Mouse (Mus musculus): ENCODE data around the gene Lypla2.
A peak's percentile ranks its signal among the peaks of the same experiment; 100 is the strongest.

The Lypla2 gene

GRCm38 (mm10) chr4:135972911-135973811 lies 735 bp upstream of the Lypla2 start:
- DNase-seq (ENCODE audit: low read depth, low spot score): no peak

DNA sequence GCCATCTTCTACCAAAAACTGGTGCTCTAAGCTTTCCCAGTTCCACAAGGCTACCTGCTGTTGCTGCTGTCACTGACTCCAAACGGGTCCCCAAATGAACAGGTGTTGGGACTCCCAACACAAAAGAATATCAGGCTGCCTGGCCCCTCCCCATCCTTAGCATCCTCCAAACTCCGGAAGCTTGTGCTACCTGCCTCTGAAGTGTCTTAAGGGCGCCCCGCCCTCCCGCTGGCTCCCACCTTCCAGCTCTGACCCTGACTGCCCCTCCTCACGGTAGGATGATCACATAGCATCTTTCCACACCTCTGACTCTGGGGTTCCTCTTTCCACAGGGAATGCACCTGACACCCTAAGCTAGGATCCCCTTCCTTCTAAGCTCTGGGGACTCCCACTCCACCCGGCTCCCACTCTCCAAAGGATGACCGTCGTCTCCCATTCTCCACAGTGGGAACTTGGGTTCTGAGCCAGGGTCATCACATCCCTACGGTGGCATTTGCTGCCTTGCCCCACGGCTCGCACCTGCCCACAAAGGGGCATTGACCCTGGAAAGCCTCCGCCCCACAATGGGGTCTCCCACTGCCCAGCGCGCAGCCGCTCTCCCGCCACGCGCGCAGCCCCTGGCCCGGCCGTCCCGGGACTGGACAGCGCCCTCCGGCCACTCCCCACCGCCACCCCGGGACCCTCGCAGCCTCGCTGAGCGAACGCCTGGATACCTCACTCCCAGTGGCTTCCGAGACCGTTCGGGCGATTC lies 446 bp downstream of the Lypla2 start:
- DNase-seq (ENCODE audit: low read depth, low spot score): peak; percentile 60

DNA sequence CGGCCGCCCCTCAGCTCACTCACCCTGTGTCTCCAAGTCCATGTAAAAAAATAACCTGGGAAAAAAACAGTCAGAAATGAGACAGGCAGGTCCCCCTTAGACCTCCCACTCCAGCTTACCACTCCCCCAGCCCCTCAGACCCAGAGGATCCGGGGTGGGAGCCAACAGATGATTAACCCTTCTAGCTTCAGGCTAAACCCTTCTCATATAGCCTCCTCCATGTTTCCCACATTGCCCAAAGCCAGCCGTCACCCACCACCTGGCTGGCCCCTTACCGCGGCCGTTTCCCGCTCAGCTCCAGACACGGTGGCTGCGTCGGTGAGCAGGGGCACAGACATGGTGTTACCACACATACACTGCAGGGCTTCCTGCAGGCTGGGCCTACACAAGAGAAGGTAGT lies 1.8 kb downstream of the Lypla2 start:
- DNase-seq (ENCODE audit: low read depth, low spot score): no peak

DNA sequence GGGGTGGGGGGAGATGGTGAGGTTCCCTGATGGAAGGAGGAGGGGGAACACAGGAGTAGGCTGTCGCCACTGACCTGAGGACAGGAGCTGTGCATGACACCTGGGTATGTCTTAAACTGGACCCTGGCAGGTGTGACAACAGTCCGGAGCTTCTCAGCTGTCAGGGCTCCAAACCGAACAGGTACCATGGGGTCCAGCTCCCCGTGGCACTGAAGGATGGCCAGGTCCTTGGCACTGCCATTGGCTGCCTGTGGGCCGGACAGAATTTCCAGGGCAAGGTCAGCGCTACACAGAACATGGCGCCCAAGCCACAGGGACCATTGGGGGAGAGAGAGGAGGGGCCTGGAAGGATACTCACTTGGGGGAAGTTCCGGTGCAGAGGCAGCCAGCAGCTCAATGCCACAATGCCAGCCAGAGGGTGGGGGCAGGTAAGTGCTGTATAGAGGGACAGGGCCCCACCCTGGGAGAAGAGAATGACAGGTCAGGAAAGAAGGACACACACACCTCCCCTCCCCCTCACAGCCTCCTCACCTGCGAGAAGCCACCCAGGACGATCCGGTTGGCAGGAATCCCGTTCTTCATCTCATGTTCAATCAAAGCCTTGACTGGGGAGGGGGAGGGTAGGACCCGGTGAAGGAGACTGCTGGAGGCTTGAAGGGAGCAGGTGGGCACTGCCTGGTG lies 3.2 kb downstream of the Lypla2 start:
- no peak for DNase-seq (ENCODE audit: low read depth, low spot score)

DNA sequence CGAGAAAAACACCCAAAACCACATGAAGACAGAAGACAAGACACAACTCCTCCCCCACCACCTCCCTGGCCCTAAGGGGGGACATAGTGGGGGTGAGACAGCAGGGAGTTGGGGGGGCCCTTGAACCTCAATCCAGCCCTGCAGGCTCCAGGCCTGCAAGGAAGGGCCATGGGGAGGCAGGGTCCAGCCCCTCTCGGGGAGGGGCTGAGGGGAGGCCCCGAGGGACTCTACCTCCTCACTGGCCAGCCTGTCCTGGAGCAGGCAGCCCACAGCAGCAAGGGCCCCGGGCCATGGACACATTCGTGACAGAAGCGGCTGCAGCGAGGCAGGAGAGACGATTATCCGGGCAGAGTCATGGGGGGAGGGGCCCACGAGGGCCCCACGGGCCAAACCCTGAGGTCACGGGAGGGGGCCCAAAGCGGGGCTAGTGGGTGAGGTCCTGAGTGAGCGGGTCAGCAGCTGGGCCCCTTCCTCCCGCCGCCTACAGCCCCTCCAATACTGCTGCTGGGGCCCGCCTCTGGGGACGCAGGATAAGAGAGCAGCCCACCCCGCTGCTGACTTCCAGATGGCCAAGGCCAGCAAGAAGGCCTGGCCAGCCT lies 4.1 kb downstream of the Lypla2 start:
- no peak for DNase-seq (ENCODE audit: low read depth, low spot score)

GRCm38 (mm10) chr4:135967086-135967760 lies 5.2 kb downstream of the Lypla2 start:
- no peak for DNase-seq (ENCODE audit: low read depth, low spot score)

GRCm38 (mm10) chr4:135966283-135966682 lies 6.1 kb downstream of the Lypla2 start:
- DNase-seq (ENCODE audit: low read depth, low spot score): no peak

GRCm38 (mm10) chr4:135965113-135965512 lies 7.3 kb downstream of the Lypla2 start:
- no peak for DNase-seq (ENCODE audit: low read depth, low spot score)

GRCm38 (mm10) chr4:135964426-135964825 lies 8.0 kb downstream of the Lypla2 start:
- DNase-seq (ENCODE audit: low read depth, low spot score): peak; percentile 53

DNA sequence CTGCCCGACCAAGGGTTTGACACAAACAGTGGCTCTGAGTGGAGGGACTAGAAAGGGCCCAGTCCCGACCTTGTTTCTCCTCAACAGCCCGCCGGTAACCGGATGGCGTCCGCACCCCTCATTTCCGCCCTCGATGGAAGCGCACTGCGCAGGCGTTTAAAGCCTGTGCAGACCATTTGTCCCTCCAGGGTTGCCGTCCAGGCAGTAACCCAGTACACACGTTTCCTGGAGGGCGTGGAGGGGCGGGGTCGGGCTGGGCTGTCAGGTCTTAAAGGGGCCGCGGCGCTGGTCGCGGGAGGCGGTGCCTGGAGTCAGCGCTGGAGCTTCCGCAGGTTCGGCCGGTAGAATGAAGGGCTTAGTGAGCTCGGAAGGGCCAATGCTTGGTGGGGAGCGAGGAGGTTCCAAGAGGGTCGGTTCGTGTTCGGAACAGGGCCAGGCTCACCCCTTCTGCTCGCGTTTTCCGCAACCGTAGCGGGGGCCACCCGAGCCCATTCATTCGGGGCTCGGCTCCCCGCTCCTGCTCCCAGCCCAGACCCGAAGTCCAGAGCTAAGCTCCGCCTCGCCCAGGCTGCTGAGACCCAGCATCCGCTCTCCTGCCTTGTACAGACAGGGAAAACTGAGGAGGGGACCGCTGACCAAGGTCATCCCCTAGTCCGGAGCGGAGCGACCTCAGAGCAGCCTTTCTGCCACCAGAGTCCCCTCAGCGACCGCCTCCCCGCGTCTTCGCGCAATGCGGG lies 8.8 kb downstream of the Lypla2 start, which contains the start of gene Gale:
TSS of gene Gale (plus strand) at position 271 of the 737 bp plus-strand sequence.
- peak; percentile 98 for DNase-seq (ENCODE audit: low read depth, low spot score)

GRCm38 (mm10) chr4:135962946-135963345 lies 9.5 kb downstream of the Lypla2 start:
- DNase-seq (ENCODE audit: low read depth, low spot score): no peak

GRCm38 (mm10) chr4:135962198-135962597 lies 10.2 kb downstream of the Lypla2 start:
- no peak for DNase-seq (ENCODE audit: low read depth, low spot score)

GRCm38 (mm10) chr4:135961709-135962108 lies 10.7 kb downstream of the Lypla2 start:
- no peak for DNase-seq (ENCODE audit: low read depth, low spot score)

- DNase-seq (ENCODE audit: low read depth, low spot score): peak; percentile 93
These were observed 11.7 kb downstream of the Lypla2 start for GRCm38 (mm10) chr4:135960717-135961116.

- no peak for DNase-seq (ENCODE audit: low read depth, low spot score)
These were observed 14.1 kb downstream of the Lypla2 start for GRCm38 (mm10) chr4:135958354-135958753.

DNA sequence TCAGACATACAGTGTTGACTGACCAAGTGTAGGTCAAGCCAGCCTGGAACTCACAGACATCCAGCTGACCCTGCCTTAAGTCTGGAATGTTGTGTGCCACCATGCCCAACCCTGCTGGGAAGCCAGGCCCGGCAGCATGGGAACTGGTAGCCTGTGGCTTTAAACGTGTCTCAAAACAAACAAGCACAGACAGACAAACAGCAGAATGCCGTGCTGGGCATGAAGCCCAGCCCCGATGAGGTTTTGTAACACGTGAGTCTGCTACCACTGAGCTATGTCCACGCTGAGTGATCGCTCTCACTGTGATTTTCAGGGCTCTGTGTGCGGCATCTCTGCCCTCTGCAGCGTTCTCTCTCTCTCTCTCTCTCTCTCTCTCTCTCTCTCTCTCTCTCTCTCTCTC lies 16.5 kb downstream of the Lypla2 start:
- DNase-seq (ENCODE audit: low read depth, low spot score): no peak

GRCm38 (mm10) chr4:135954241-135954640 lies 18.2 kb downstream of the Lypla2 start:
- DNase-seq (ENCODE audit: low read depth, low spot score): peak; percentile 89

GRCm38 (mm10) chr4:135953179-135953578 lies 19.2 kb downstream of the Lypla2 start:
- no peak for DNase-seq (ENCODE audit: low read depth, low spot score)

- DNase-seq (ENCODE audit: low read depth, low spot score): peak; percentile 59
These were observed 20.9 kb downstream of the Lypla2 start for GRCm38 (mm10) chr4:135951505-135951904.

DNA sequence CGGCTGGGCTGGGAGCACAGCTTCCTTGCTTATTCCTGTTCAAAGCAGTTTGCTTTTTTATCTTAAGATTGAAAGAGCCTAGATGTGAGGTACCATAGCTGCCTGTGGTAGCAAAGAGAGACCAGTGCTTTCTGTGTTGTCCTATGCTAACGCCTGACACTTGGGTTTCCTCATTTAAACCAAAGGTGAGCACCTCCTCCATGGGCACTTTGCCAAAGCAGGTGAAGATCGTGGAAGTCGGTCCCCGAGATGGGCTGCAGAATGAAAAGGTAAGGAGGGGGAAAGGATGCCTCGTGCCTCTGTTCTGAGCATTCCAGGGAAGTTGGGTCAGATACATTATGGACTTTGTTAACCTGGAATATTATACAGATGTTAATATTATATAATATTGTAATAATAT lies 22.1 kb downstream of the Lypla2 start:
- no peak for DNase-seq (ENCODE audit: low read depth, low spot score)

Measured in CD4-positive, CD25-positive, alpha-beta regulatory T cell, adult 2 months (primary cell).